Mouse (Mus musculus): ENCODE measurements at regions not wholly inside any gene's neighbourhood (a gene's known extent, or its start where the extent isn't known, plus 50 kb on each side); places are given as distances from the start of the nearest gene placed in this dataset.

DNA sequence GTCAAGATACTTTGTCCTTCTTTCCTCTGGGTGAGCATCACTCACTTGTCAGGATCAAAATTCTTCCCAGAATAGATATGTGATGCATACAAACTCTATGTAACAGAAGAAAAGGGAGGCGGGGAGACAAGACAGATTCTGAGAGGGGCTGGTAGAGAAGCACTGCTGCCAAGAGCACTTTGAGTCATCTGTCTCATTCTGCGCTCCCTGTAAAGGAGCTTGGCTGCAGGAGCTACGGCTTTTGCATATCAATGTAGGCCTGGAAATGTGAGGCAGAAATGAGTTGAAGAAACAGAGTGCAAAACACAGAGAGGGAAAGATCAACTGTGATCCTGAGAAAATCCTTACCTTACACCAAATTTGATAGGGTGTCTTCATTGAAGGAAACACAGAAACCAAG is 162.6 kb upstream of the Syndig1 start:
- no peak overlapping the region for H3K9ac ChIP-seq (ENCODE audit: low read depth, low read length)
- no peaks in the 10 kb centered on the region for H3K4me1 ChIP-seq (ENCODE audit: control insufficient read depth, insufficient read depth, low read depth, low read length)
- ATAC-seq: peak; percentile 81
- no peaks in the 10 kb centered on the region for H3K27me3 ChIP-seq (replicated peaks; ENCODE audit: control insufficient read depth, insufficient read depth, low read length)
- WGBS: 46% methylated on average over 3 of the region's 3 CpGs
- no peaks in the 10 kb centered on the region for H3K36me3 ChIP-seq (ENCODE audit: control insufficient read depth, insufficient read depth, low read length)
- H3K4me2 ChIP-seq (ENCODE audit: low read length): no peak overlapping the region
- H3K27ac ChIP-seq (ENCODE audit: low read depth, low read length): peak overlapping the region; percentile 31; the same call in 1 of the 2 replicates
- H3K9me3 ChIP-seq (ENCODE audit: control insufficient read depth, low read length): no peaks in the 10 kb centered on the region
- H3K4me3 ChIP-seq (ENCODE audit: low read length): no peak overlapping the region

DNA sequence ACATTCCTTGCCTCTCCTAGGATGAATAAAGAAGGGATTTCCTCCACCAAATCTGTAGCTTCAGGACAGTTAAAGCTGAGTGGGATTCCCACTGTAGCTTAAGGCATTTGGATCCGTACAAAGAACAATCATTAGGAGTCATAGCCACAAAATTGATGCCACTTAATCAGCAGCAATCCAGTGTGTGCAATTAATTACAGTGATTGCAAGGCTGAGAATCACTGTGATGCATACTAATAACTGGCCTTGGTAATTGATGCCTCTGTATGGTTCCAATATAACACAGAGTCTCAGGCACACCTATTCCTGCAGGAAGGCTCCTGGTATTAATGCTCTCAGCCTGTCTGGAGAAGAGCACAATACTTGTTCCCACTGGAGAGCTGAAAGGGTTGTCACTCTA is 157.1 kb upstream of the Syndig1 start:
- no peaks in the 10 kb centered on the region for H3K9me3 ChIP-seq (ENCODE audit: control insufficient read depth, low read length)
- ATAC-seq: 0 out of 2 replicates have a peak, but pooled peaks have one; percentile 40
- H3K4me3 ChIP-seq (ENCODE audit: low read length): no peak overlapping the region
- no peak overlapping the region for H3K4me2 ChIP-seq (ENCODE audit: low read length)
- no peaks in the 10 kb centered on the region for H3K27me3 ChIP-seq (replicated peaks; ENCODE audit: control insufficient read depth, insufficient read depth, low read length)
- no peak overlapping the region for H3K9ac ChIP-seq (ENCODE audit: low read depth, low read length)
- WGBS: 47% methylated on average over 1 of the region's 1 CpGs
- H3K4me1 ChIP-seq (ENCODE audit: control insufficient read depth, insufficient read depth, low read depth, low read length): no peaks in the 10 kb centered on the region
- no peak overlapping the region for H3K27ac ChIP-seq (ENCODE audit: low read depth, low read length)
- no peaks in the 10 kb centered on the region for H3K36me3 ChIP-seq (ENCODE audit: control insufficient read depth, insufficient read depth, low read length)

DNA sequence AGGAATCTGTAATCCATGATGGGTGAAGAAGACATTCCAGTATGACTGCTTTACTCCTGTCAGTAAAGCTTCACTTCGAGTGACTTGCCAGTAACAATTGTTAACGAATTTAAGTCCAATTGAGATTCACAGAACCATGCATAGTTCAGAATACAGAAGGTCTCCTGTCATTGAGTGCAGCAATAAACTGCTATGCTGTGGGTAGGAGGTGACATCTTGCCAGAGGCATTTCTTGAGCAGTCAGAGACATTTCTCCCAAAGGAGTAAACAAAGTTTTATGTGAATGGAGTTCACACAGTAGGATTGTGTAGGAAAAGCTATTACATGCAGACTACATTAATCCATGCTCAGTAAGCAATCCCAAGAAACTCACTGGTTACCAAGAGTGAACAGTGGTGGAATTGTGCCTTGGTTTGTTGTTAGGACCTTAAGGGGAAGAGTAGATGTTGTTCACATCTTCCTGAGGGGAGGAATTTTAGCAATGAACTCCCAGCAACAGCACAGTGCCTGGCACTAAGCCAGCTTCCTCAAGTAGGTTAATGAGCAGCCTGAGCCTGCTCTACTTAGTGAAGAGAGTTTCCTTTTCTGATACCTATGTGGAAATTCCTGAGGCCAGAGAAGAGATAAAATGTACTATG is 149.1 kb upstream of the Syndig1 start:
- Histone ChIP-seq H3K9ac (ENCODE audit: low read depth, low read length) (no peak overlapping the region), H3K9me3 (ENCODE audit: control insufficient read depth, low read length) (no peaks in the 10 kb centered on the region), H3K4me2 (ENCODE audit: low read length) (no peak overlapping the region), H3K27ac (ENCODE audit: low read depth, low read length) (no peak overlapping the region), H3K36me3 (ENCODE audit: control insufficient read depth, insufficient read depth, low read length) (no peaks in the 10 kb centered on the region), H3K4me1 (ENCODE audit: control insufficient read depth, insufficient read depth, low read depth, low read length) (no peaks in the 10 kb centered on the region), H3K27me3 (replicated peaks; ENCODE audit: control insufficient read depth, insufficient read depth, low read length) (no peaks in the 10 kb centered on the region), H3K4me3 (ENCODE audit: low read length) (no peak overlapping the region)
- WGBS: 51% methylated on average over 2 of the region's 2 CpGs
- 0 out of 2 replicates have a peak, but pooled peaks have one; percentile 34 for ATAC-seq

DNA sequence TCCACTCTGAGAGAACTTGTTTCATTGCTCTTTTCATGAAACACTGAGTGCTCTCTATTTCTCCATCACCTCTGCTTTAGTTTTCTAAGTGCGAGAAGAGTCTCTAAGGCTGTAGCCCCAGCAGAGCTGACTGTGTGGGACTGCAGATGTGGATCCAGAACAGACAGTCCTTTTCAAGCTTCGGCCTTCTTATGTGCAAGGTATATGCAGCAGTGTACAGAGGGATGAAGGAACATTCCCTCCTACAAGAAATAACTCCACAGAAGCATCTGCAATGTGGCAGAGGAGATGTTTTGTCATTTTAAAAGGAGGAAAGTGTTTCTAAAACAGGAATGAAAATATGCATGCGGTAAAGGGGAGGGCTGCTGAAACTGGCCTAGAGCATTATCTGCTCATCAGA is 106.7 kb upstream of the Syndig1 start:
- H3K4me1 ChIP-seq (ENCODE audit: control insufficient read depth, insufficient read depth, low read depth, low read length): no peaks in the 10 kb centered on the region
- no peaks in the 10 kb centered on the region for H3K27me3 ChIP-seq (replicated peaks; ENCODE audit: control insufficient read depth, insufficient read depth, low read length)
- no peak for ATAC-seq
- 82% methylated on average over 3 of the region's 3 CpGs for WGBS
- H3K36me3 ChIP-seq (ENCODE audit: control insufficient read depth, insufficient read depth, low read length): no peaks in the 10 kb centered on the region
- H3K4me3 ChIP-seq (ENCODE audit: low read length): no peak overlapping the region
- H3K9ac ChIP-seq (ENCODE audit: low read depth, low read length): no peak overlapping the region
- no peak overlapping the region for H3K4me2 ChIP-seq (ENCODE audit: low read length)
- no peaks in the 10 kb centered on the region for H3K9me3 ChIP-seq (ENCODE audit: control insufficient read depth, low read length)
- H3K27ac ChIP-seq (ENCODE audit: low read depth, low read length): no peak overlapping the region; the same call in 1 of the 2 replicates

DNA sequence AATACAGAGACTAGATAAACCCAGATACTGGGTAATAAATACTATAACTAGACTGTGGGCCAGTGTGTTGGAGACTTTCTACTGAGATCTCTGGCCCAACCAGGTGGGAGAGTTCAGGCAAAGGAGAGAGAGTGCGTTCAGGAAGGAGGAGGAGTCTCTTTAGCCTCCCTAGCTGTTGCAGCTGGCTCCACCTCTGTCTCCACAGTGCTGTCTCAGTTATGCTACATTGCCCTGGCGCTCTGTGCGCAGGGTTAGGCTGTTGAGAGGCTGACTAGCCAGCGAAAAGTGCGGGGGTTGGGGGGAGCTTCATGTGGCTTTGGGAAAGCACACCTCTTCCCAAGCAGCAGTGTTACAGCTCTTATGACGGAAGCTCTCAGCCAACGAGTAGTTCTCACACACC is 104.7 kb upstream of the Syndig1 start:
- Histone ChIP-seq H3K36me3 (ENCODE audit: control insufficient read depth, insufficient read depth, low read length) (no peaks in the 10 kb centered on the region), H3K4me2 (ENCODE audit: low read length) (no peak overlapping the region), H3K4me3 (ENCODE audit: low read length) (no peak overlapping the region), H3K9ac (ENCODE audit: low read depth, low read length) (no peak overlapping the region), H3K9me3 (ENCODE audit: control insufficient read depth, low read length) (no peaks in the 10 kb centered on the region), H3K4me1 (ENCODE audit: control insufficient read depth, insufficient read depth, low read depth, low read length) (no peaks in the 10 kb centered on the region), H3K27ac (ENCODE audit: low read depth, low read length) (no peak overlapping the region), H3K27me3 (replicated peaks; ENCODE audit: control insufficient read depth, insufficient read depth, low read length) (no peaks in the 10 kb centered on the region)
- 28% methylated on average over 7 of the region's 7 CpGs for WGBS
- ATAC-seq: no peak

DNA sequence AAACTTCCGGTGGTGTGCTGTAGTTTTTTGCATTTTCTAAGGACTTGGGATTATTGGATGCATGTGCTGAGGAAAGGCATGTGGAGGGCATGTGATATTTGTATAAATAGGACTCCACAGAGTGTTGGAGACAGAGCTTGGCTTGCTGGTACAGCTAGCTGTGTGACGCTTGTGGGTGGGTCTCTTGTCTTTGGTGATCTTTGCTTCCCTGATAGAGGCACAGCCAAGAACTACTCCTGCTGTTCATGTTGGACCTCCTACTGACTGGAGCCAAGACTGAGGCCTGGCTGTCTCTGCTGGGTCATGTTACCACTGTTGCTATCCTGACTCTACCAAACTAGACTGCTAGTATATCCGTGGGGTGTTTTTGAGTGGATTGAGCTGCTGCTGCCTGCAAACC is 103.1 kb upstream of the Syndig1 start:
- Histone ChIP-seq H3K27me3 (replicated peaks; ENCODE audit: control insufficient read depth, insufficient read depth, low read length) (no peaks in the 10 kb centered on the region), H3K36me3 (ENCODE audit: control insufficient read depth, insufficient read depth, low read length) (no peaks in the 10 kb centered on the region), H3K4me2 (ENCODE audit: low read length) (no peak overlapping the region), H3K4me3 (ENCODE audit: low read length) (no peak overlapping the region), H3K27ac (ENCODE audit: low read depth, low read length) (no peak overlapping the region), H3K9me3 (ENCODE audit: control insufficient read depth, low read length) (no peaks in the 10 kb centered on the region), H3K9ac (ENCODE audit: low read depth, low read length) (no peak overlapping the region), H3K4me1 (ENCODE audit: control insufficient read depth, insufficient read depth, low read depth, low read length) (no peaks in the 10 kb centered on the region)
- 74% methylated on average over 3 of the region's 3 CpGs for WGBS
- no peak for ATAC-seq

DNA sequence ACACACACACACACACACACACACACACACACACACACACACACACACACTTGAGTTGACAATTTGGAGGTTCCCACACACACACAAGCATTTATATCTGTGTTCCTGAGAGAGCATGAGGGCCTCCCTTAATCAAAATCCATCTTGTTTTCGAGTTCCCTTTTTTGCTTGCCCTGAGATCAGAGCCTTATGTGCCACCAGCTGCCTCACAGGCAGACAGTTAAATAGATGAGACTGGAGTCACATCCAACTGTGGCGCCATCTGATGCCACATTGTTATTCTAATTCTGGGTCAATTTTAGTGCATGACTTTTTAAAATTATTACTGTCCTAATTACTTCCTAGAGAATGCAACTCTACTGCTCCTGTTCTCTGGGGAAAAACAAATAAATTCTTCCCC is 91.2 kb upstream of the Syndig1 start:
- no peak overlapping the region for H3K4me2 ChIP-seq (ENCODE audit: low read length)
- no peaks in the 10 kb centered on the region for H3K4me1 ChIP-seq (ENCODE audit: control insufficient read depth, insufficient read depth, low read depth, low read length)
- ATAC-seq: no peak
- no peak overlapping the region for H3K4me3 ChIP-seq (ENCODE audit: low read length)
- H3K27ac ChIP-seq (ENCODE audit: low read depth, low read length): no peak overlapping the region
- no peaks in the 10 kb centered on the region for H3K9me3 ChIP-seq (ENCODE audit: control insufficient read depth, low read length)
- H3K9ac ChIP-seq (ENCODE audit: low read depth, low read length): no peak overlapping the region
- WGBS: 39% methylated on average over 2 of the region's 2 CpGs
- no peaks in the 10 kb centered on the region for H3K36me3 ChIP-seq (ENCODE audit: control insufficient read depth, insufficient read depth, low read length)
- no peaks in the 10 kb centered on the region for H3K27me3 ChIP-seq (replicated peaks; ENCODE audit: control insufficient read depth, insufficient read depth, low read length)

DNA sequence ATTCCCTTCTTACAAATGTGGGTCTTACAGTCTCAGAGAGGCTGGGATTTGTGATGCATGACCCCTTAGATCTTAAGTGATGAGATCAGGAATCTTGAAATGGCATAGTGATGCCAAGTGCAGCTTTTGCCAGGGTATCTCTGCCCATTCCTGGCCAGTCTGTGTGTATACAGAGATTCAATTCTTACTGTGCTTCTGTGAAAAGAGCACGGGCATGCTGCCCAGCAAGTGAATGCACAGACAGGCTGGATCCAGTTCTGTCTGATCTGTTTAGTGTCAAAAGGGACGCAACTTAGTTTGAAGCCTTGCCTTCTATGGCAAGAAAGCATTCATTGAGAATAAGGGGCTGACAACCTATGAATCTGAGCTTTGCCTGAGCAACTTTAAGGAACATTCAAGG is 89.1 kb upstream of the Syndig1 start:
- Histone ChIP-seq H3K4me3 (ENCODE audit: low read length) (no peak overlapping the region), H3K4me1 (ENCODE audit: control insufficient read depth, insufficient read depth, low read depth, low read length) (no peaks in the 10 kb centered on the region), H3K9ac (ENCODE audit: low read depth, low read length) (no peak overlapping the region), H3K4me2 (ENCODE audit: low read length) (no peak overlapping the region), H3K27me3 (replicated peaks; ENCODE audit: control insufficient read depth, insufficient read depth, low read length) (no peaks in the 10 kb centered on the region), H3K36me3 (ENCODE audit: control insufficient read depth, insufficient read depth, low read length) (no peaks in the 10 kb centered on the region), H3K9me3 (ENCODE audit: control insufficient read depth, low read length) (no peaks in the 10 kb centered on the region), H3K27ac (ENCODE audit: low read depth, low read length) (peak overlapping the region; percentile 34; the same call in 1 of the 2 replicates)
- 64% methylated on average over 2 of the region's 2 CpGs for WGBS
- ATAC-seq: peak; percentile 95

DNA sequence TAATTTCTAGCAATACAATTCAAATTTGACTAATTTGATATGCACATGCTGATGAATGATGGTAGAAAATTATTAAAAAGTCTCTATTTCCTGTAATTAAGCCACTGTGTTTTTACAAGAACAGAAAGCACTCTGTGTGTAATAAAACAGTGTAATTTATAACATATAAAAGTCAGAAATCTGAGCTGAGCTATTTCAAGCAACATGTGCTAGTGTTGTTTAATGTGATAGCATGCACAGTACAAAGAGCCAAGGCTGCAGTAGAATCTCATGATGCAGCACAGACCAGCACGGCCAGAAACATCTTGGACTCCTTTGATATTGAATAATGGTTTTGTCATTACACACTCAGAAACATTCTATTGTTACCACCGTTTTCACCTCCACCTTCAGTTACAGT is 86.3 kb upstream of the Syndig1 start:
- no peak overlapping the region for H3K4me2 ChIP-seq (ENCODE audit: low read length)
- no peak overlapping the region for H3K4me3 ChIP-seq (ENCODE audit: low read length)
- ATAC-seq: no peak
- 88% methylated on average over 2 of the region's 2 CpGs for WGBS
- H3K9ac ChIP-seq (ENCODE audit: low read depth, low read length): no peak overlapping the region
- no peaks in the 10 kb centered on the region for H3K9me3 ChIP-seq (ENCODE audit: control insufficient read depth, low read length)
- H3K27me3 ChIP-seq (replicated peaks; ENCODE audit: control insufficient read depth, insufficient read depth, low read length): no peaks in the 10 kb centered on the region
- no peak overlapping the region for H3K27ac ChIP-seq (ENCODE audit: low read depth, low read length)
- H3K36me3 ChIP-seq (ENCODE audit: control insufficient read depth, insufficient read depth, low read length): no peaks in the 10 kb centered on the region
- H3K4me1 ChIP-seq (ENCODE audit: control insufficient read depth, insufficient read depth, low read depth, low read length): no peaks in the 10 kb centered on the region
